Mouse (Mus musculus) bone marrow, adult 2 months (tissue): ENCODE data around the gene Acaca.
A peak's percentile ranks its signal among the peaks of the same experiment; 100 is the strongest.

ENCODE experiments used
- CTCF ChIP-seq: fragments of 200-500 bp; IDR thresholded peaks from 2 replicates; pipeline ENCODE4 v1.5.1; 2011; ENCODE audit warnings: low read length, control low read depth; ENCODE audit not compliant: control insufficient read depth, insufficient read depth
- POLR2A ChIP-seq: fragments of 200-500 bp; IDR thresholded peaks from 2 replicates; pipeline ENCODE4 v1.6.1; 2011; ENCODE audit warnings: low read depth, mild to moderate bottlenecking, control low read depth, low read length, borderline replicate concordance; ENCODE audit not compliant: control insufficient read depth

DNA sequence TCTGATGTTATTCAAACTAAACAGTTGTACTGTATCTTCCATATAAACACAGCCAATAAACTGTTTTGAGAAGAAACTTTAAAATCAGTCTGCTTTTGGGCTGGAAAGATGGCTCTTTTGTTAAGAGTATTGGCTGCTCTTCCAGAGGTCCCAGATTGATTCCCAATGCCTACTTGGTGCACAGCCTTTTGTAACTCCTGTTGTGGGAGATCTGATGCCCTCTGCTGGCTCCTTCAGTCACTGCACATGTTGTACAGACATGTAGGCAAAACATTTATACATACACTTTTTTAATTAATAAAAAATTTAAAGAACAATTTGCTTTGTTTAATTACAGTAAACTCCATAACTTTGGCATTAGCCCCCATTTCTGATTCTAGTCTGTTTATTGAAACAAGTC is 114.1 kb downstream of the Acaca start:
- TF ChIP-seq CTCF (peak; percentile 31), POLR2A (no peak)
